Comparison of ENCODE assay signal across 9 mouse cellular contexts in the genomic region with DNA sequence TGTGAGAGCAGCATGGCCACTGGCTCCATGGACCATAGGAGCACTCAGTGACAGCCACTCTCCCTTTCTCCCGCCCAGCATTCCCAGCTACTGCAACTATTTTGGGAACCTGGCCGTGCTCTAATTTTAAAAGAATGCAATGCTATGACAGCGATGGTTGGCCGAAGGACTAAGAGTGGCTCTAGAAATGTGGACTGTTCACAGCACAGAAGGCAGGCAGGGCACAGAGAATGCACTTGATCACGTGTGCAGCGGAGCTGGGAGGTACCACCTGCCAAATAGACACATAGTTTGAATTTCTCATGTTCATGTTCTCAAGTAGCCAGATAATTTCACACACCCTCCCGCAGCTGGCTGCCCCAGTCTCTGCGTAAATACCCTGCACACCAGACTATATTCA. TPM values are rescaled to one million over a fixed set of nuclear protein-coding genes. Genes with fewer than 3 reads are reported as not detected.
DNase-seq lines count a peak whose midpoint lies in the region; ATAC-seq and TF ChIP-seq lines count a peak whose summit lies in the region.
"Had no signal": no experiment of that assay in that cellular context is flagged by ENCODE, and none has a peak within 500 bp of the region (broad histone marks: within the 10 kb centered on the region; RNA-seq: fewer than 3 reads in every experiment).

No protein-coding gene starts in this region.

- H3K9ac ChIP-seq in liver, adult 2 months (ENCODE audit: low read depth, low read length): no peak overlapping the region
- H3K9ac ChIP-seq in liver, embryonic 11.5 days (ENCODE audit: low read depth, low read length): no peak overlapping the region
- H3K9ac ChIP-seq in stomach, embryonic 15.5 days: no peak overlapping the region
- no peak overlapping the region for H3K9ac ChIP-seq in hindbrain, embryonic 14.5 days

- ATAC-seq in liver, embryonic 11.5 days (replicated peaks; ENCODE audit: low FRiP score): no peak
- peak; percentile 74; the same call in 1 of the 2 replicates for ATAC-seq in stomach, embryonic 15.5 days (ENCODE audit: insufficient read depth, low FRiP score, low read depth)
- no peak for ATAC-seq in hindbrain, embryonic 14.5 days (ENCODE audit: low FRiP score)

- no peak for TF ChIP-seq CTCF in liver, adult 2 months (IDR thresholded peaks at IDR 0.05; ENCODE audit: low read depth, low read length)

- no peaks in the 10 kb centered on the region for H3K27me3 ChIP-seq in liver, adult 2 months (ENCODE audit: control insufficient read depth, insufficient read depth, low read length)
- no peaks in the 10 kb centered on the region for H3K27me3 ChIP-seq in liver, embryonic 11.5 days (replicated peaks; ENCODE audit: control insufficient read depth, insufficient read depth, low read length)
- no peaks in the 10 kb centered on the region for H3K27me3 ChIP-seq in stomach, embryonic 15.5 days (replicated peaks)
- no peaks in the 10 kb centered on the region for H3K27me3 ChIP-seq in hindbrain, embryonic 14.5 days (ENCODE audit: control insufficient read depth, insufficient read depth, low read length)
- H3K27me3 ChIP-seq: megakaryocyte, embryonic 14.5 days had no signal

- WGBS in liver, adult 2 months: 63% methylated on average over 8 of the region's 8 CpGs
- WGBS in liver, embryonic 11.5 days: 78% methylated on average over 8 of the region's 8 CpGs
- 42% methylated on average over 8 of the region's 8 CpGs for WGBS in stomach, embryonic 15.5 days
- WGBS in hindbrain, embryonic 14.5 days: 80% methylated on average over 8 of the region's 8 CpGs

- no peak overlapping the region for H3K4me3 ChIP-seq in liver, adult 2 months (ENCODE audit: insufficient read depth, low read depth, low read length)
- H3K4me3 ChIP-seq in liver, embryonic 11.5 days (ENCODE audit: low read depth, low read length): no peak overlapping the region
- no peak overlapping the region for H3K4me3 ChIP-seq in stomach, embryonic 15.5 days (replicated peaks)
- H3K4me3 ChIP-seq in hindbrain, embryonic 14.5 days (replicated peaks; ENCODE audit: low read length): no peak overlapping the region
- H3K4me3 ChIP-seq: megakaryocyte, embryonic 14.5 days had no signal

- DNase-seq in liver, adult 2 months (ENCODE audit: extremely low read depth, low read depth, low spot score): peak; percentile 66
- no peak for DNase-seq in liver, embryonic 11.5 days (ENCODE audit: low spot score)
- DNase-seq in heart, adult 8-10 months (ENCODE audit: low spot score): peak; percentile 72
- peak; percentile 55 for DNase-seq in kidney, postnatal 10 days
- no peak for DNase-seq in hindbrain, embryonic 14.5 days (ENCODE audit: low spot score)
- no peak for DNase-seq in ovary, postnatal 36 days (ENCODE audit: low spot score)
- DNase-seq in right cerebral cortex, postnatal 25 days: no peak

- no peaks in the 10 kb centered on the region for H3K9me3 ChIP-seq in liver, embryonic 11.5 days (ENCODE audit: control insufficient read depth, low read length)
- no peaks in the 10 kb centered on the region for H3K9me3 ChIP-seq in stomach, embryonic 15.5 days
- no peaks in the 10 kb centered on the region for H3K9me3 ChIP-seq in hindbrain, embryonic 14.5 days (ENCODE audit: control insufficient read depth, low read length)
- H3K9me3 ChIP-seq: megakaryocyte, embryonic 14.5 days had no signal

- peaks cover 51% of the 10 kb centered on the region for H3K79me2 ChIP-seq in liver, adult 2 months (ENCODE audit: control insufficient read depth, insufficient read depth, low read length)

- no peaks in the 10 kb centered on the region for H3K36me3 ChIP-seq in liver, adult 2 months (ENCODE audit: control insufficient read depth, insufficient read depth, low read length)
- no peaks in the 10 kb centered on the region for H3K36me3 ChIP-seq in liver, embryonic 11.5 days (ENCODE audit: control insufficient read depth, insufficient read depth, low read length)
- no peaks in the 10 kb centered on the region for H3K36me3 ChIP-seq in stomach, embryonic 15.5 days
- H3K36me3 ChIP-seq in hindbrain, embryonic 14.5 days (replicated peaks; ENCODE audit: control insufficient read depth, insufficient read depth): no peaks in the 10 kb centered on the region

- no peak for TF ChIP-seq POLR2A in liver, adult 2 months (IDR thresholded peaks at IDR 0.05; ENCODE audit: extremely low read depth, insufficient read depth, low read length)

- H3K27ac ChIP-seq in liver, adult 2 months (replicated peaks; ENCODE audit: insufficient read depth, low read depth, low read length): no peak overlapping the region
- no peak overlapping the region for H3K27ac ChIP-seq in liver, embryonic 11.5 days (ENCODE audit: low read depth, low read length)
- H3K27ac ChIP-seq in stomach, embryonic 15.5 days: peak overlapping the region; percentile 37; the same call in 1 of the 2 replicates
- no peak overlapping the region; the same call in 1 of the 2 replicates for H3K27ac ChIP-seq in hindbrain, embryonic 14.5 days

- H3K4me2 ChIP-seq in liver, embryonic 11.5 days: no peak overlapping the region
- no peak overlapping the region for H3K4me2 ChIP-seq in stomach, embryonic 15.5 days
- H3K4me2 ChIP-seq in hindbrain, embryonic 14.5 days (replicated peaks): no peak overlapping the region

- H3K4me1 ChIP-seq in liver, adult 2 months (ENCODE audit: control insufficient read depth, insufficient read depth, low read length): peaks cover 26% of the 10 kb centered on the region
- peaks cover 10% of the 10 kb centered on the region for H3K4me1 ChIP-seq in liver, embryonic 11.5 days (replicated peaks; ENCODE audit: control insufficient read depth, insufficient read depth, low read length)
- H3K4me1 ChIP-seq in stomach, embryonic 15.5 days: peaks cover 17% of the 10 kb centered on the region; the same call in 1 of the 2 replicates
- peaks cover 6% of the 10 kb centered on the region; the same call in 1 of the 2 replicates for H3K4me1 ChIP-seq in hindbrain, embryonic 14.5 days (replicated peaks; ENCODE audit: control insufficient read depth, insufficient read depth, low read length)

RNA-seq across cellular contexts. Expression of gene Abhd17c, which starts 23.0 kb away (rescaled TPM):
- total RNA-seq in liver, adult 2 months (2014; rRNA removed): 32.4 and 49.3 TPM in 2 replicates
- polyA plus RNA-seq in liver, adult 2 months (2012; rRNA removed): 102 and 104 TPM in 2 replicates
- 41.3 and 45.7 TPM in 2 replicates for polyA plus RNA-seq in liver, embryonic 11.5 days (2014; fragmentation: Nextera tagmentation; extraction: Ambion mirVana)
- total RNA-seq in heart, adult 8-10 months (2022): 10 to 100 TPM; 28.0 to 31.6 (median 28.8) TPM
- 63.7 and 65.5 TPM in 2 replicates for polyA plus RNA-seq in stomach, embryonic 15.5 days (2015; fragmentation: Nextera tagmentation; extraction: Ambion mirVana)
- polyA plus RNA-seq in hindbrain, embryonic 14.5 days (2014; fragmentation: Nextera tagmentation; extraction: Ambion mirVana): 63.0 and 63.6 TPM in 2 replicates

RNA-seq across cellular contexts. Expression of gene Cemip, which starts 42.4 kb away (rescaled TPM):
- 0.07 TPM in 1 of 2 replicates, not detected in the other for total RNA-seq in liver, adult 2 months (2014; rRNA removed)
- not detected in 2 replicates for polyA plus RNA-seq in liver, adult 2 months (2012; rRNA removed)
- 0.14 and 0.15 TPM in 2 replicates for polyA plus RNA-seq in liver, embryonic 11.5 days (2014; fragmentation: Nextera tagmentation; extraction: Ambion mirVana)
- total RNA-seq in heart, adult 8-10 months (2022): under 1 TPM in 2 of 4 experiments, not detected in 2; 0.05 to 0.09 TPM
- polyA plus RNA-seq in stomach, embryonic 15.5 days (2015; fragmentation: Nextera tagmentation; extraction: Ambion mirVana): 0.26 and 0.51 TPM in 2 replicates
- 0.67 and 0.70 TPM in 2 replicates for polyA plus RNA-seq in hindbrain, embryonic 14.5 days (2014; fragmentation: Nextera tagmentation; extraction: Ambion mirVana)

Comparison
In these comparisons a context has a peak if more than half of its experiments do, and no peak if none do; other contexts are left out.
1. DNase-seq: peak in liver, adult 2 months (single experiment), heart, adult 8-10 months (single experiment) and kidney, postnatal 10 days (single experiment); none in liver, embryonic 11.5 days (single experiment), hindbrain, embryonic 14.5 days (single experiment), ovary, postnatal 36 days (single experiment) and right cerebral cortex, postnatal 25 days (single experiment).